Mouse (Mus musculus) lung, adult 18-20 months (tissue): ENCODE measurements at regions not wholly inside any gene's neighbourhood (a gene's known extent, or its start where the extent isn't known, plus 50 kb on each side); places are given as distances from the start of the nearest gene placed in this dataset.

Source experiments
- DNase-seq, 2 experiments: peaks; one replicate each; pipeline ENCODE4 v3.0.0; 2022; ENCODE audit warnings: mixed read lengths in 2 of 2

- DNase-seq, result no peak
Measured at GRCm38 (mm10) chr10:111746067-111746878, 226.2 kb upstream of the Krr1 start.

GRCm38 (mm10) chr10:111746879-111747477 lies 225.5 kb upstream of the Krr1 start:
- no peak for DNase-seq

GRCm38 (mm10) chr10:111748482-111748881 lies 224.0 kb upstream of the Krr1 start:
- DNase-seq, result no peak

- no peak for DNase-seq
Measured at GRCm38 (mm10) chr10:111753646-111754045, 218.8 kb upstream of the Krr1 start.

GRCm38 (mm10) chr10:111755964-111756363 lies 216.5 kb upstream of the Krr1 start:
- no peak for DNase-seq

- no peak for DNase-seq
Measured at GRCm38 (mm10) chr10:111756528-111756927, 215.9 kb upstream of the Krr1 start.

GRCm38 (mm10) chr10:111757689-111758088 lies 214.8 kb upstream of the Krr1 start:
- DNase-seq, result no peak

- DNase-seq, result peak in 1 of 2 experiments; percentile 19
Measured at GRCm38 (mm10) chr10:111759505-111759904, 213.0 kb upstream of the Krr1 start.

GRCm38 (mm10) chr10:111762751-111763528 lies 209.5 kb upstream of the Krr1 start:
- no peak for DNase-seq

- DNase-seq, result no peak
Measured at GRCm38 (mm10) chr10:111767011-111767720, 205.3 kb upstream of the Krr1 start.

GRCm38 (mm10) chr10:111767813-111768455 lies 204.5 kb upstream of the Krr1 start:
- DNase-seq, result peak; percentile 48 to 64

GRCm38 (mm10) chr10:111769486-111770002 lies 202.9 kb upstream of the Krr1 start:
- DNase-seq, result no peak

- DNase-seq, result peak; percentile 29 to 31
Measured at GRCm38 (mm10) chr10:111770027-111770426, 202.4 kb upstream of the Krr1 start.

- DNase-seq, result no peak
Measured at GRCm38 (mm10) chr10:111771010-111771409, 201.5 kb upstream of the Krr1 start.

- DNase-seq, result no peak
Measured at GRCm38 (mm10) chr10:111777559-111777958, 194.9 kb upstream of the Krr1 start.

GRCm38 (mm10) chr10:111778111-111778510 lies 194.4 kb upstream of the Krr1 start:
- no peak for DNase-seq

GRCm38 (mm10) chr10:111779956-111780355 lies 192.5 kb upstream of the Krr1 start:
- no peak for DNase-seq

GRCm38 (mm10) chr10:111782195-111782810 lies 190.2 kb upstream of the Krr1 start:
- peak in 1 of 2 experiments; percentile 19 for DNase-seq

- no peak for DNase-seq
Measured at GRCm38 (mm10) chr10:111783496-111783895, 189.0 kb upstream of the Krr1 start.

- peak; percentile 25 to 61 for DNase-seq
Measured at GRCm38 (mm10) chr10:111784065-111784853, 188.2 kb upstream of the Krr1 start.

GRCm38 (mm10) chr10:111787175-111787574 lies 185.3 kb upstream of the Krr1 start:
- no peak for DNase-seq
